Mouse (Mus musculus): ENCODE data around the gene Acox3. TPM values are rescaled to one million over a fixed set of nuclear protein-coding genes. Genes with fewer than 3 reads are reported as not detected.

Gene Acox3
- total and polyA plus RNA-seq, 2 experiments from 2014 or later, result 15.6 to 29.5 TPM

- Histone ChIP-seq H3K9ac (replicated peaks; ENCODE audit: low read length, poor library complexity, severe bottlenecking) (no peak overlapping the region), H3K27me3 (ENCODE audit: insufficient read depth, low read length) (no peaks in the 10 kb centered on the region), H3K27ac (ENCODE audit: low read depth, low read length) (no peak overlapping the region), H3K36me3 (ENCODE audit: insufficient read depth, low read length) (no peaks in the 10 kb centered on the region), H3K4me3 (ENCODE audit: low read depth, low read length) (no peak overlapping the region), H3K4me2 (ENCODE audit: low read depth, low read length, poor library complexity, severe bottlenecking) (no peak overlapping the region), H3K9me3 (ENCODE audit: low read length) (no peaks in the 10 kb centered on the region), H3K4me1 (ENCODE audit: insufficient read depth, low read length) (no peaks in the 10 kb centered on the region)
- ATAC-seq (ENCODE audit: low FRiP score) (no peak), DNase-seq (ENCODE audit: low spot score) (peak; percentile 16)
- 55% methylated on average over 4 of the region's 4 CpGs for whole genome bisulfite sequencing
- TF ChIP-seq CTCF (IDR thresholded peaks at IDR 0.05), result no peak
These were observed 38.3 kb downstream of the Acox3 start for GRCm38 (mm10) chr5:35621114-35621513.

- no peak for TF ChIP-seq CTCF (IDR thresholded peaks at IDR 0.05)
- H3K4me1 ChIP-seq (ENCODE audit: insufficient read depth, low read length), result no peaks in the 10 kb centered on the region
- H3K4me2 ChIP-seq (ENCODE audit: low read depth, low read length, poor library complexity, severe bottlenecking), result no peak overlapping the region
- H3K36me3 ChIP-seq (ENCODE audit: insufficient read depth, low read length), result no peaks in the 10 kb centered on the region
- H3K27ac ChIP-seq (ENCODE audit: low read depth, low read length), result no peak overlapping the region
- no peak overlapping the region for H3K4me3 ChIP-seq (ENCODE audit: low read depth, low read length)
- ATAC-seq (ENCODE audit: low FRiP score) (no peak), DNase-seq (ENCODE audit: low spot score) (no peak)
- no peaks in the 10 kb centered on the region for H3K27me3 ChIP-seq (ENCODE audit: insufficient read depth, low read length)
- no peaks in the 10 kb centered on the region for H3K9me3 ChIP-seq (ENCODE audit: low read length)
- H3K9ac ChIP-seq (replicated peaks; ENCODE audit: low read length, poor library complexity, severe bottlenecking), result no peak overlapping the region
These were observed 41.0 kb downstream of the Acox3 start for GRCm38 (mm10) chr5:35623831-35624230.

GRCm38 (mm10) chr5:35624751-35625239, 42.0 kb downstream of the Acox3 start:
- Histone ChIP-seq H3K36me3 (ENCODE audit: insufficient read depth, low read length) (no peaks in the 10 kb centered on the region), H3K27me3 (ENCODE audit: insufficient read depth, low read length) (no peaks in the 10 kb centered on the region), H3K9me3 (ENCODE audit: low read length) (no peaks in the 10 kb centered on the region), H3K4me2 (ENCODE audit: low read depth, low read length, poor library complexity, severe bottlenecking) (no peak overlapping the region), H3K27ac (ENCODE audit: low read depth, low read length) (no peak overlapping the region), H3K4me3 (ENCODE audit: low read depth, low read length) (no peak overlapping the region), H3K9ac (replicated peaks; ENCODE audit: low read length, poor library complexity, severe bottlenecking) (no peak overlapping the region), H3K4me1 (ENCODE audit: insufficient read depth, low read length) (no peaks in the 10 kb centered on the region)
- no peak for ATAC-seq (ENCODE audit: low FRiP score)
- no peak for DNase-seq (ENCODE audit: low spot score)
- no peak for TF ChIP-seq CTCF (IDR thresholded peaks at IDR 0.05)
- 78% methylated on average over 4 of the region's 4 CpGs for WGBS

GRCm38 (mm10) chr5:35626408-35626807, 43.6 kb downstream of the Acox3 start:
- DNase-seq (ENCODE audit: low spot score), result no peak
- Histone ChIP-seq H3K9ac (replicated peaks; ENCODE audit: low read length, poor library complexity, severe bottlenecking) (no peak overlapping the region), H3K27ac (ENCODE audit: low read depth, low read length) (no peak overlapping the region), H3K27me3 (ENCODE audit: insufficient read depth, low read length) (no peaks in the 10 kb centered on the region), H3K9me3 (ENCODE audit: low read length) (no peaks in the 10 kb centered on the region), H3K4me2 (ENCODE audit: low read depth, low read length, poor library complexity, severe bottlenecking) (no peak overlapping the region), H3K36me3 (ENCODE audit: insufficient read depth, low read length) (no peaks in the 10 kb centered on the region), H3K4me1 (ENCODE audit: insufficient read depth, low read length) (no peaks in the 10 kb centered on the region), H3K4me3 (ENCODE audit: low read depth, low read length) (no peak overlapping the region)
- WGBS, result 92% methylated on average over 2 of the region's 2 CpGs
- ATAC-seq (ENCODE audit: low FRiP score), result no peak
- no peak for TF ChIP-seq CTCF (IDR thresholded peaks at IDR 0.05)

GRCm38 (mm10) chr5:35627307-35627840, 44.5 kb downstream of the Acox3 start:
- WGBS, result 68% methylated on average over 7 of the region's 7 CpGs
- no peak for ATAC-seq (ENCODE audit: low FRiP score)
- TF ChIP-seq CTCF (IDR thresholded peaks at IDR 0.05), result peak; percentile 46

GRCm38 (mm10) chr5:35628685-35629084, 45.8 kb downstream of the Acox3 start:
- no peaks in the 10 kb centered on the region for H3K9me3 ChIP-seq (ENCODE audit: low read length)
- TF ChIP-seq CTCF (IDR thresholded peaks at IDR 0.05), result no peak
- H3K27ac ChIP-seq (ENCODE audit: low read depth, low read length), result no peak overlapping the region
- H3K4me1 ChIP-seq (ENCODE audit: insufficient read depth, low read length), result no peaks in the 10 kb centered on the region
- no peaks in the 10 kb centered on the region for H3K36me3 ChIP-seq (ENCODE audit: insufficient read depth, low read length)
- H3K27me3 ChIP-seq (ENCODE audit: insufficient read depth, low read length), result no peaks in the 10 kb centered on the region
- H3K4me3 ChIP-seq (ENCODE audit: low read depth, low read length), result no peak overlapping the region
- H3K4me2 ChIP-seq (ENCODE audit: low read depth, low read length, poor library complexity, severe bottlenecking), result no peak overlapping the region
- no peak for ATAC-seq (ENCODE audit: low FRiP score)
- no peak overlapping the region for H3K9ac ChIP-seq (replicated peaks; ENCODE audit: low read length, poor library complexity, severe bottlenecking)
- peak; percentile 68 for DNase-seq (ENCODE audit: low spot score)
- 44% methylated on average over 1 of the region's 1 CpGs for WGBS

More at GRCm38 (mm10) chr5:35627307-35627840, 44.5 kb downstream of the Acox3 start:
- H3K4me1 ChIP-seq (ENCODE audit: insufficient read depth, low read length), result no peaks in the 10 kb centered on the region
- H3K4me2 ChIP-seq (ENCODE audit: low read depth, low read length, poor library complexity, severe bottlenecking), result no peak overlapping the region
- H3K36me3 ChIP-seq (ENCODE audit: insufficient read depth, low read length), result no peaks in the 10 kb centered on the region
- no peak overlapping the region for H3K9ac ChIP-seq (replicated peaks; ENCODE audit: low read length, poor library complexity, severe bottlenecking)
- H3K9me3 ChIP-seq (ENCODE audit: low read length), result no peaks in the 10 kb centered on the region
- DNase-seq (ENCODE audit: low spot score), result no peak
- no peaks in the 10 kb centered on the region for H3K27me3 ChIP-seq (ENCODE audit: insufficient read depth, low read length)
- H3K4me3 ChIP-seq (ENCODE audit: low read depth, low read length), result no peak overlapping the region
- no peak overlapping the region for H3K27ac ChIP-seq (ENCODE audit: low read depth, low read length)
